In genomic region chr10:24097010-24097409, GRCm38 (mm10) we compare ENCODE assay signal across 15 mouse cellular contexts. TPM values are rescaled to one million over a fixed set of nuclear protein-coding genes. Genes with fewer than 3 reads are reported as not detected.
DNase-seq lines count a peak whose midpoint lies in the region; ATAC-seq and TF ChIP-seq lines count a peak whose summit lies in the region.
"Not testable (repeated sequence)": the region's sequence is repeated elsewhere in the genome, so short reads cannot be mapped to it uniquely, and the experiment has no call there.
"Had no signal": no experiment of that assay in that cellular context is flagged by ENCODE, and none has a peak within 500 bp of the region (broad histone marks: within the 10 kb centered on the region; RNA-seq: fewer than 3 reads in every experiment).

No protein-coding gene starts in this region.

- not testable (repeated sequence) for H3K9me3 ChIP-seq in liver, embryonic 12.5 days (replicated peaks); liver, embryonic 14.5 days (ENCODE audit: control insufficient read depth, low read length); liver, embryonic 16.5 days (replicated peaks; ENCODE audit: control insufficient read depth, low read length)

- not testable (repeated sequence) for H3K4me2 ChIP-seq in liver, embryonic 12.5 days; liver, embryonic 14.5 days (ENCODE audit: low read depth); liver, embryonic 16.5 days (ENCODE audit: low read depth, low read length)

- not testable (repeated sequence) for H3K9ac ChIP-seq in liver, embryonic 12.5 days; liver, embryonic 14.5 days (replicated peaks); liver, embryonic 16.5 days (ENCODE audit: low read depth, low read length)

- H3K4me1 ChIP-seq in kidney, adult 2 months (ENCODE audit: control insufficient read depth, insufficient read depth, low read length); liver, embryonic 12.5 days; liver, embryonic 14.5 days (replicated peaks; ENCODE audit: control insufficient read depth in 2 of 2, insufficient read depth in 2 of 2, low read length in 1 of 2); liver, embryonic 16.5 days (ENCODE audit: control insufficient read depth, low read depth, low read length): not testable (repeated sequence)

- H3K27me3 ChIP-seq in kidney, adult 2 months (replicated peaks; ENCODE audit: control insufficient read depth, insufficient read depth, low read length); liver, embryonic 12.5 days (replicated peaks); liver, embryonic 14.5 days (ENCODE audit: control insufficient read depth, insufficient read depth, low read length); liver, embryonic 16.5 days (ENCODE audit: control insufficient read depth, insufficient read depth, low read depth, low read length): not testable (repeated sequence)

- TF ChIP-seq POLR2A in kidney, adult 2 months (IDR thresholded peaks at IDR 0.05; ENCODE audit: low read depth, low read length) = not testable (repeated sequence)

- ATAC-seq in liver, embryonic 12.5 days = peak; percentile 47; the same call in 1 of the 2 replicates
- peak; percentile 31; the same call in 1 of the 2 replicates for ATAC-seq in liver, embryonic 14.5 days (ENCODE audit: insufficient read depth)
- peak; percentile 68 for ATAC-seq in liver, embryonic 16.5 days (ENCODE audit: low read depth)

- H3K36me3 ChIP-seq in kidney, adult 2 months (ENCODE audit: control insufficient read depth, insufficient read depth, low read length); liver, embryonic 12.5 days; liver, embryonic 14.5 days (replicated peaks; ENCODE audit: control insufficient read depth, insufficient read depth, low read depth); liver, embryonic 16.5 days (ENCODE audit: control insufficient read depth, insufficient read depth): not testable (repeated sequence)

- 30% methylated on average over 2 of the region's 2 CpGs for whole genome bisulfite sequencing in kidney, adult 2 months
- WGBS in liver, embryonic 12.5 days (ENCODE audit: insufficient replicate concordance) = 58% methylated on average over 2 of the region's 2 CpGs
- 50% methylated on average over 2 of the region's 2 CpGs for WGBS in liver, embryonic 14.5 days (ENCODE audit: insufficient replicate concordance)
- WGBS in liver, embryonic 16.5 days (ENCODE audit: insufficient replicate concordance) = 42% methylated on average over 2 of the region's 2 CpGs

- not testable (repeated sequence) for TF ChIP-seq EP300 in liver, embryonic 14.5 days (IDR thresholded peaks at IDR 0.05; ENCODE audit: low read depth)

- peak; percentile 13 for DNase-seq in kidney, adult 2 months
- DNase-seq in liver, embryonic 14.5 days (ENCODE audit: low read depth in 3 of 3, low spot score in 3 of 3) = not testable (repeated sequence)

- not testable (repeated sequence) for TF ChIP-seq CTCF in kidney, adult 2 months (conservative IDR thresholded peaks at IDR 0.05; ENCODE audit: insufficient read depth, insufficient read length, low read depth, low read length); liver, embryonic 14.5 days (IDR thresholded peaks at IDR 0.05; ENCODE audit: low read depth)

- H3K27ac ChIP-seq in kidney, adult 2 months (ENCODE audit: insufficient read depth, low read depth, low read length); liver, embryonic 12.5 days; liver, embryonic 14.5 days; liver, embryonic 16.5 days (ENCODE audit: low read length): not testable (repeated sequence)

- not testable (repeated sequence) for H3K4me3 ChIP-seq in kidney, adult 2 months (ENCODE audit: insufficient read depth, low read depth, low read length); liver, embryonic 12.5 days; liver, embryonic 14.5 days (ENCODE audit: insufficient read depth in 1 of 2, low read depth in 2 of 2, low read length in 2 of 2); liver, embryonic 16.5 days (ENCODE audit: low read depth, low read length)

RNA-seq across cellular contexts. Expression of gene Taar8c, which starts 4.7 kb away (rescaled TPM):
- not detected in 2 replicates for polyA plus RNA-seq in kidney, adult 2 months (2012; rRNA removed)
- polyA plus RNA-seq in liver, embryonic 12.5 days (2016; fragmentation: Nextera tagmentation; extraction: Ambion mirVana) = not detected in 2 replicates
- not detected in 2 replicates for polyA plus RNA-seq in liver, embryonic 14.5 days (2012; rRNA removed)
- polyA plus RNA-seq in liver, embryonic 14.5 days (2014; fragmentation: Nextera tagmentation; extraction: Ambion mirVana) = not detected in 2 replicates
- polyA plus RNA-seq in liver, embryonic 16.5 days (2015; fragmentation: Nextera tagmentation; extraction: Ambion mirVana) = not detected in 2 replicates
- polyA plus RNA-seq: adrenal gland, adult 2 months; brain, embryonic 14.5 days; C2C12; embryonic facial prominence, embryonic 11.5 days; embryonic facial prominence, embryonic 13.5 days; embryonic facial prominence, embryonic 15.5 days; erythroblast, embryonic 14.5 days; forebrain, embryonic 10.5 days; forebrain, embryonic 12.5 days; forebrain, embryonic 14.5 days; forebrain, embryonic 16.5 days had no signal

RNA-seq across cellular contexts. Expression of gene Taar8b, which starts 4.9 kb away (rescaled TPM):
- polyA plus RNA-seq in kidney, adult 2 months (2012; rRNA removed) = not detected in 2 replicates
- not detected in 2 replicates for polyA plus RNA-seq in liver, embryonic 12.5 days (2016; fragmentation: Nextera tagmentation; extraction: Ambion mirVana)
- polyA plus RNA-seq in liver, embryonic 14.5 days (2012; rRNA removed) = not detected in 2 replicates
- not detected in 2 replicates for polyA plus RNA-seq in liver, embryonic 14.5 days (2014; fragmentation: Nextera tagmentation; extraction: Ambion mirVana)
- polyA plus RNA-seq in liver, embryonic 16.5 days (2015; fragmentation: Nextera tagmentation; extraction: Ambion mirVana) = not detected in 2 replicates
- polyA plus RNA-seq: adrenal gland, adult 2 months; brain, embryonic 14.5 days; C2C12; embryonic facial prominence, embryonic 11.5 days; embryonic facial prominence, embryonic 13.5 days; embryonic facial prominence, embryonic 15.5 days; erythroblast, embryonic 14.5 days; forebrain, embryonic 10.5 days; forebrain, embryonic 12.5 days; forebrain, embryonic 14.5 days; forebrain, embryonic 16.5 days had no signal

RNA-seq across cellular contexts. Expression of gene Taar9, which starts 12.3 kb away (rescaled TPM):
- not detected in 2 replicates for polyA plus RNA-seq in kidney, adult 2 months (2012; rRNA removed)
- polyA plus RNA-seq in liver, embryonic 12.5 days (2016; fragmentation: Nextera tagmentation; extraction: Ambion mirVana) = not detected in 2 replicates
- not detected in 2 replicates for polyA plus RNA-seq in liver, embryonic 14.5 days (2012; rRNA removed)
- polyA plus RNA-seq in liver, embryonic 14.5 days (2014; fragmentation: Nextera tagmentation; extraction: Ambion mirVana) = not detected in 2 replicates
- polyA plus RNA-seq in liver, embryonic 16.5 days (2015; fragmentation: Nextera tagmentation; extraction: Ambion mirVana) = not detected in 2 replicates
- polyA plus RNA-seq: adrenal gland, adult 2 months; brain, embryonic 14.5 days; C2C12; embryonic facial prominence, embryonic 11.5 days; embryonic facial prominence, embryonic 13.5 days; embryonic facial prominence, embryonic 15.5 days; erythroblast, embryonic 14.5 days; forebrain, embryonic 12.5 days; forebrain, embryonic 14.5 days; forebrain, embryonic 16.5 days had no signal

RNA-seq across cellular contexts. Expression of gene Taar8a, which starts 20.7 kb away (rescaled TPM):
- not detected in 2 replicates for polyA plus RNA-seq in kidney, adult 2 months (2012; rRNA removed)
- not detected in 2 replicates for polyA plus RNA-seq in liver, embryonic 12.5 days (2016; fragmentation: Nextera tagmentation; extraction: Ambion mirVana)
- not detected in 2 replicates for polyA plus RNA-seq in liver, embryonic 14.5 days (2012; rRNA removed)
- not detected in 2 replicates for polyA plus RNA-seq in liver, embryonic 14.5 days (2014; fragmentation: Nextera tagmentation; extraction: Ambion mirVana)
- not detected in 2 replicates for polyA plus RNA-seq in liver, embryonic 16.5 days (2015; fragmentation: Nextera tagmentation; extraction: Ambion mirVana)
- polyA plus RNA-seq: adrenal gland, adult 2 months; brain, embryonic 14.5 days; C2C12; embryonic facial prominence, embryonic 11.5 days; embryonic facial prominence, embryonic 13.5 days; embryonic facial prominence, embryonic 15.5 days; erythroblast, embryonic 14.5 days; forebrain, embryonic 10.5 days; forebrain, embryonic 12.5 days; forebrain, embryonic 14.5 days; forebrain, embryonic 16.5 days had no signal

RNA-seq across cellular contexts. Expression of gene Taar7f, which starts 47.7 kb away (rescaled TPM):
- polyA plus RNA-seq in kidney, adult 2 months (2012; rRNA removed) = not detected in 2 replicates
- not detected in 2 replicates for polyA plus RNA-seq in liver, embryonic 12.5 days (2016; fragmentation: Nextera tagmentation; extraction: Ambion mirVana)
- polyA plus RNA-seq in liver, embryonic 14.5 days (2012; rRNA removed) = not detected in 2 replicates
- not detected in 2 replicates for polyA plus RNA-seq in liver, embryonic 14.5 days (2014; fragmentation: Nextera tagmentation; extraction: Ambion mirVana)
- polyA plus RNA-seq in liver, embryonic 16.5 days (2015; fragmentation: Nextera tagmentation; extraction: Ambion mirVana) = not detected in 2 replicates
- polyA plus RNA-seq: adrenal gland, adult 2 months; brain, embryonic 14.5 days; C2C12; embryonic facial prominence, embryonic 11.5 days; embryonic facial prominence, embryonic 13.5 days; embryonic facial prominence, embryonic 15.5 days; erythroblast, embryonic 14.5 days; forebrain, embryonic 10.5 days; forebrain, embryonic 12.5 days; forebrain, embryonic 14.5 days; forebrain, embryonic 16.5 days had no signal
